Comparison of ENCODE assay signal across 30 mouse cellular contexts in the genomic region with DNA sequence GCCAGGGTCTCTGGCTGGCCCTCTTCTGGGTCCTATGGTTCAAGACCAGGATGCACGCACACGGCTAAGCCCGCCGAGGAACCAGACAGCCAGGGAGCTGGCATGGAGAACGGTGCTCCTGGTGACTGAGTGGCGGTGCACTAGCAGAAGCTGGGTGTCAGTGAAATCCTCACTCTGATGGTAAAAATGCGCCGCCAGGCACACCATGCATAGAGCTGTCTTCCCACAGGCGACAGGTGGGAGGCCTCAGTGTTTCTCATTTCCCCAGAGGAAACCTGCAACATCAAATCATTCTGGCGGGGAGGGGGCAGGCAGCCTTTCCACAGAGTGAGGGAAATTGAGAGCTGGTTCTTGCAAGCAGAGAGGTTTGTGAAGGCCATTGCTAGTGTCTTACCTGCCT. TPM values are rescaled to one million over a fixed set of nuclear protein-coding genes. Genes with fewer than 3 reads are reported as not detected.
DNase-seq lines count a peak whose midpoint lies in the region; TF ChIP-seq lines count a peak whose summit lies in the region.
"Had no signal": no experiment of that assay in that cellular context is flagged by ENCODE, and none has a peak within 500 bp of the region (broad histone marks: within the 10 kb centered on the region; RNA-seq: fewer than 3 reads in every experiment).

No protein-coding gene starts in this region.

- H3K4me3 ChIP-seq in left cerebral cortex, adult 2 months: no peak overlapping the region; the same call in 1 of the 2 replicates
- H3K4me3 ChIP-seq: embryonic facial prominence, embryonic 13.5 days; erythroblast, embryonic 14.5 days; forebrain, embryonic 12.5 days; heart, adult 2 months; heart, embryonic 13.5 days; hindbrain, embryonic 12.5 days; liver, embryonic 13.5 days; lung, embryonic 15.5 days; megakaryocyte, embryonic 14.5 days; midbrain, embryonic 13.5 days; neural tube, embryonic 12.5 days had no signal

- intact Hi-C loops in left cerebral cortex, adult 2 months (cut with DNase I): loop anchor here (2.0 to 5.0 kb wide), 4 partner anchors 68 to 138 kb away; no protein-coding TSS in a partner anchor

- peak; percentile 90 for DNase-seq in right cerebral cortex, adult 18-20 months
- DNase-seq in right cerebral cortex, postnatal 4 days: no peak
- DNase-seq in left cerebral cortex, adult 2 months (ENCODE audit: extremely low spot score in 1 of 2, low spot score in 2 of 2): peak; percentile 73 to 74
- peak; percentile 80 to 85 for DNase-seq in right cerebral cortex, adult 2 months (ENCODE audit: low spot score in 2 of 2)
- no peak for DNase-seq in urinary bladder, adult 2 months (ENCODE audit: low spot score)
- no peak for DNase-seq in cerebellum, adult 9-11 months
- DNase-seq in adrenal gland, adult 8-10 months: no peak
- DNase-seq: B cell, adult 2 months; cerebellum, adult 11-12 months; cerebellum, postnatal 25 days; embryo, embryonic 11 days; gastrocnemius, postnatal 25 days; heart, adult 2 months; heart, postnatal 14 days; layer of hippocampus, postnatal 36 days; liver, embryonic 13.5 days; lung, postnatal 36 days; retina, postnatal 1 day; thymus, postnatal 25 days had no signal

- no peak; the same call in none of the 2 replicates for TF ChIP-seq CTCF in left cerebral cortex, adult 2 months (IDR thresholded peaks at IDR 0.05)

- peak overlapping the region; percentile 85 for H3K27ac ChIP-seq in left cerebral cortex, adult 2 months
- H3K27ac ChIP-seq: embryonic facial prominence, embryonic 13.5 days; forebrain, embryonic 12.5 days; heart, adult 2 months; heart, embryonic 13.5 days; hindbrain, embryonic 12.5 days; liver, embryonic 13.5 days; lung, embryonic 15.5 days; midbrain, embryonic 13.5 days; neural tube, embryonic 12.5 days had no signal

RNA-seq across cellular contexts. Expression of gene Kcnf1, which starts 6.3 kb away (rescaled TPM):
- total RNA-seq in left cerebral cortex, adult 2 months (2021): 100 to 1,000 TPM; 115 to 117 TPM
- polyA plus RNA-seq in urinary bladder, adult 2 months (2012; rRNA removed): 64.0 and 68.7 TPM in 2 replicates
- total RNA-seq in adrenal gland, adult 8-10 months (2022): 1 to 10 TPM in 2 of 4 experiments, under 1 TPM in 2; 0.35 to 1.7 (median 1.1) TPM
- total RNA-seq: CH12.LX; heart, adult 2 months had no signal
- polyA plus RNA-seq: erythroblast, embryonic 14.5 days; G1E had no signal

Comparison
In these comparisons a context has a peak if more than half of its experiments do, and no peak if none do; other contexts are left out.
1. DNase-seq: peak in right cerebral cortex, adult 18-20 months (single experiment), left cerebral cortex, adult 2 months (2 of 2) and right cerebral cortex, adult 2 months (2 of 2); none in right cerebral cortex, postnatal 4 days (single experiment), urinary bladder, adult 2 months (single experiment), cerebellum, adult 9-11 months (single experiment) and adrenal gland, adult 8-10 months (single experiment).
2. RNA of gene Kcnf1, which starts 6.3 kb away (total RNA-seq): 115 to 117 TPM in left cerebral cortex, adult 2 months; 0.35 to 1.7 TPM in adrenal gland, adult 8-10 months; every median in the first group is over 10 times any median in the second.